Mouse (Mus musculus): ENCODE data around the gene Dazl.
"Not testable (repeated sequence)": the region's sequence is repeated elsewhere in the genome, so short reads cannot be mapped to it uniquely, and the experiment has no call there.

The Dazl gene

GRCm38 (mm10) chr17:50291485-50292200 lies 1.8 kb downstream of the Dazl start:
- DNase-seq (ENCODE audit: low read depth) = peak; percentile 14

- no peak for DNase-seq (ENCODE audit: low read depth)
Measured at GRCm38 (mm10) chr17:50284845-50285244, 8.6 kb downstream of the Dazl start.

- DNase-seq (ENCODE audit: low read depth) = not testable (repeated sequence)
Measured at GRCm38 (mm10) chr17:50261615-50262014, 31.8 kb downstream of the Dazl start.

GRCm38 (mm10) chr17:50260856-50261255 lies 32.6 kb downstream of the Dazl start:
- no peak for DNase-seq (ENCODE audit: low read depth)

- DNase-seq (ENCODE audit: low read depth) = no peak
Measured at GRCm38 (mm10) chr17:50246605-50247004, 46.8 kb downstream of the Dazl start.

- no peak for DNase-seq (ENCODE audit: low read depth)
Measured at GRCm38 (mm10) chr17:50244675-50245074, 48.8 kb downstream of the Dazl start.

GRCm38 (mm10) chr17:50243326-50243725 lies 50.1 kb downstream of the Dazl start:
- DNase-seq (ENCODE audit: low read depth) = no peak

GRCm38 (mm10) chr17:50237818-50238610 lies 55.4 kb downstream of the Dazl start:
- DNase-seq (ENCODE audit: low read depth) = no peak

- peak; percentile 33 for DNase-seq (ENCODE audit: low read depth)
Measured at GRCm38 (mm10) chr17:50237436-50237709, 56.1 kb downstream of the Dazl start.

GRCm38 (mm10) chr17:50236702-50237435 lies 56.6 kb downstream of the Dazl start:
- DNase-seq (ENCODE audit: low read depth) = no peak

GRCm38 (mm10) chr17:50235943-50236701 lies 57.3 kb downstream of the Dazl start:
- no peak for DNase-seq (ENCODE audit: low read depth)

- DNase-seq (ENCODE audit: low read depth) = no peak
Measured at GRCm38 (mm10) chr17:50233956-50234355, 59.5 kb downstream of the Dazl start.

GRCm38 (mm10) chr17:50232821-50233220 lies 60.6 kb downstream of the Dazl start:
- DNase-seq (ENCODE audit: low read depth) = no peak

- no peak for DNase-seq (ENCODE audit: low read depth)
Measured at GRCm38 (mm10) chr17:50231206-50231605, 62.2 kb downstream of the Dazl start.

- DNase-seq (ENCODE audit: low read depth) = peak; percentile 52
Measured at GRCm38 (mm10) chr17:50229534-50229933, 63.9 kb downstream of the Dazl start.

Measured in fibroblast of lung, adult 2 months (primary cell).